Mouse (Mus musculus) CH12.LX (cell line): ENCODE results near the gene Xrra1. TPM values are rescaled to one million over a fixed set of nuclear protein-coding genes. Genes with fewer than 3 reads are reported as not detected.
"Not testable (repeated sequence)": the region's sequence is repeated elsewhere in the genome, so short reads cannot be mapped to it uniquely, and the experiment has no call there.

Experiments
- DNase-seq: peaks from one replicate; pipeline ENCODE4 v3.0.0-alpha.2; 2013; ENCODE audit errors: extremely low read depth
- H3K27ac ChIP-seq: 2 replicates; pipeline ENCODE4 v1.5.1; 2012; ENCODE audit warnings: low read depth, mild to moderate bottlenecking, control low read depth, moderate library complexity; ENCODE audit not compliant: insufficient read depth
- H3K27me3 ChIP-seq: replicated peaks from 2 replicates; pipeline ENCODE3; 2012; ENCODE audit warnings: inconsistent platforms
- H3K36me3 ChIP-seq, 2 experiments: replicated peaks in 1 of 2; 2 replicates each; pipeline versions ENCODE3 to v1.6.1; 2012; ENCODE audit warnings: inconsistent platforms in 1 of 2, low read length in 1 of 2, mild to moderate bottlenecking in 1 of 2, mixed read lengths in 1 of 2, moderate library complexity in 1 of 2; ENCODE audit not compliant: control insufficient read depth in 1 of 2, insufficient read depth in 1 of 2
- H3K4me1 ChIP-seq, 2 experiments: 2 replicates each; pipeline ENCODE4 v1.6.1; 2012; ENCODE audit warnings: inconsistent platforms in 1 of 2, moderate library complexity in 1 of 2; ENCODE audit not compliant: insufficient read depth in 2 of 2, control insufficient read depth in 1 of 2
- H3K4me2 ChIP-seq: 2 replicates; pipeline ENCODE4 v1.6.1; 2012; ENCODE audit warnings: low read depth, mild to moderate bottlenecking, control low read depth; ENCODE audit not compliant: poor library complexity, insufficient read depth, severe bottlenecking
- H3K4me3 ChIP-seq, 3 experiments: fragments of 150-350 bp in 1 of 3; sonication (generic) in 1 of 3; replicated peaks in 1 of 3; 2 replicates each; pipeline versions ENCODE3 to v1.5.1; 2011 to 2012; ENCODE audit warnings: low read depth in 2 of 3, low read length in 2 of 3, mild to moderate bottlenecking in 2 of 3, moderate library complexity in 2 of 3, control low read depth in 1 of 3, improper control_type of control experiment in 1 of 3, inconsistent platforms in 1 of 3, mixed read lengths in 1 of 3; ENCODE audit not compliant: poor library complexity in 1 of 3
- H3K79me2 ChIP-seq: replicated peaks from 2 replicates; pipeline ENCODE4 v1.6.1; 2012; ENCODE audit warnings: mild to moderate bottlenecking, moderate library complexity; ENCODE audit not compliant: control insufficient read depth, poor library complexity, insufficient read depth, severe bottlenecking; ENCODE audit errors: extremely low read depth
- H3K9ac ChIP-seq: 2 replicates; pipeline ENCODE4 v1.6.1; 2012; ENCODE audit warnings: low read depth, mild to moderate bottlenecking, control low read depth, moderate library complexity; ENCODE audit not compliant: insufficient read depth
- H3K9me3 ChIP-seq: replicated peaks from 2 replicates; pipeline ENCODE3; 2012; ENCODE audit warnings: low read length, inconsistent platforms, mixed read lengths
- CTCF ChIP-seq, 2 experiments: IDR thresholded peaks in 1 of 2; conservative IDR thresholded peaks in 1 of 2; 2 replicates each; pipeline ENCODE4 v1.5.1; 2011 to 2012; ENCODE audit warnings: low read depth in 2 of 2, low read length in 2 of 2, improper control_type of control experiment in 1 of 2, inconsistent platforms in 1 of 2, mild to moderate bottlenecking in 1 of 2, moderate library complexity in 1 of 2
- E2F4 ChIP-seq: IDR thresholded peaks from 2 replicates; pipeline ENCODE4 v1.6.1; 2011; ENCODE audit warnings: low read depth, low read length, improper control_type of control experiment; ENCODE audit not compliant: insufficient replicate concordance
- ETS1 ChIP-seq: conservative IDR thresholded peaks from 2 replicates; pipeline ENCODE4 v1.6.1; 2012; ENCODE audit warnings: low read depth, mild to moderate bottlenecking, inconsistent platforms, low read length, improper control_type of control experiment, moderate library complexity
- HCFC1 ChIP-seq: IDR thresholded peaks from 2 replicates; pipeline ENCODE4 v1.6.1; 2012; ENCODE audit warnings: low read depth, mild to moderate bottlenecking, inconsistent platforms, low read length, improper control_type of control experiment
- IRF4 ChIP-seq: IDR thresholded peaks from 2 replicates; pipeline ENCODE4 v1.6.1; 2014; ENCODE audit warnings: low read depth, mild to moderate bottlenecking, inconsistent platforms, low read length, improper control_type of control experiment
- KAT2A ChIP-seq: IDR thresholded peaks from 2 replicates; pipeline ENCODE4 v1.6.1; 2012; ENCODE audit warnings: low read length, improper control_type of control experiment, inconsistent platforms; ENCODE audit not compliant: insufficient replicate concordance
- MAZ ChIP-seq: IDR thresholded peaks from 2 replicates; pipeline ENCODE4 v1.6.1; 2012; ENCODE audit warnings: low read depth, mild to moderate bottlenecking, inconsistent platforms, low read length, improper control_type of control experiment, moderate library complexity
- MEF2A ChIP-seq: IDR thresholded peaks from 2 replicates; pipeline ENCODE4 v1.6.1; 2014; ENCODE audit warnings: low read depth, mild to moderate bottlenecking, inconsistent platforms, low read length, improper control_type of control experiment, borderline replicate concordance
- MXI1 ChIP-seq: IDR thresholded peaks from 2 replicates; pipeline ENCODE4 v1.6.1; 2011; ENCODE audit warnings: mild to moderate bottlenecking, low read depth, low read length, improper control_type of control experiment
- POLR2AphosphoS2 ChIP-seq: IDR thresholded peaks from 2 replicates; pipeline ENCODE4 v1.6.1; 2011; ENCODE audit warnings: low read depth, low read length, improper control_type of control experiment
- RAD21 ChIP-seq: IDR thresholded peaks from 2 replicates; pipeline ENCODE4 v1.6.1; 2011; ENCODE audit warnings: low read depth, mild to moderate bottlenecking, low read length, improper control_type of control experiment, moderate library complexity
- SIN3A ChIP-seq: IDR thresholded peaks from 2 replicates; pipeline ENCODE4 v1.6.1; 2012; ENCODE audit warnings: low read length, improper control_type of control experiment, inconsistent platforms
- SMC3 ChIP-seq: IDR thresholded peaks from 2 replicates; pipeline ENCODE4 v1.6.1; 2011; ENCODE audit warnings: low read depth, low read length, improper control_type of control experiment
- TBP ChIP-seq: conservative IDR thresholded peaks from 2 replicates; pipeline ENCODE4 v1.6.1; 2011; ENCODE audit warnings: low read depth, low read length, improper control_type of control experiment
- TCF12 ChIP-seq: IDR thresholded peaks from 2 replicates; pipeline ENCODE4 v1.6.1; 2014; ENCODE audit warnings: low read depth, mild to moderate bottlenecking, inconsistent platforms, low read length, improper control_type of control experiment
- ZKSCAN1 ChIP-seq: IDR thresholded peaks from 2 replicates; pipeline ENCODE4 v1.6.1; 2012; ENCODE audit warnings: low read depth, inconsistent platforms, low read length, improper control_type of control experiment, borderline replicate concordance
- ZMIZ1 ChIP-seq: IDR thresholded peaks from 2 replicates; pipeline ENCODE4 v1.6.1; 2012; ENCODE audit warnings: low read depth, mild to moderate bottlenecking, inconsistent platforms, low read length, improper control_type of control experiment
- dilution Hi-C: fragments of 300-500 bp; cut with MboI; formaldehyde crosslinking; loops from 2 replicates; pipeline ENCODE4 v1.14.3; 2020; ENCODE audit warnings: low sequenced_read_pairs; ENCODE audit not compliant: extremely low pct_unique_long_range_greater_than_20kb, extremely low pct_ligation_motif_present
- in situ Hi-C: fragments of 300-500 bp; cut with MboI; formaldehyde crosslinking; loops from 3 replicates; pipeline ENCODE4 v1.14.3; 2019; ENCODE audit warnings: low sequenced_read_pairs, low pct_ligation_motif_present, low pct_unique_long_range_greater_than_20kb, mixed read lengths
- polyA plus RNA-seq: library from polyadenylated mRNA; unstranded; fragments of >175 nt; gene quantifications from 2 replicates; pipeline ENCODE4 v1.2.1, GENCODE M21; 2012; ENCODE audit warnings: low read depth; ENCODE audit not compliant: insufficient read length
- total RNA-seq, 2 experiments: library from RNA; depleted of rRNA; stranded (reverse); fragments of 300-350 nt in 1 of 2; fragments of >200 nt in 1 of 2; gene quantifications; 2 replicates each; pipeline ENCODE4 v1.2.3; 2012 to 2014

Gene Xrra1
- total and polyA plus RNA-seq, 3 experiments: 0.17 to 0.59 (median 0.49) TPM

DNA sequence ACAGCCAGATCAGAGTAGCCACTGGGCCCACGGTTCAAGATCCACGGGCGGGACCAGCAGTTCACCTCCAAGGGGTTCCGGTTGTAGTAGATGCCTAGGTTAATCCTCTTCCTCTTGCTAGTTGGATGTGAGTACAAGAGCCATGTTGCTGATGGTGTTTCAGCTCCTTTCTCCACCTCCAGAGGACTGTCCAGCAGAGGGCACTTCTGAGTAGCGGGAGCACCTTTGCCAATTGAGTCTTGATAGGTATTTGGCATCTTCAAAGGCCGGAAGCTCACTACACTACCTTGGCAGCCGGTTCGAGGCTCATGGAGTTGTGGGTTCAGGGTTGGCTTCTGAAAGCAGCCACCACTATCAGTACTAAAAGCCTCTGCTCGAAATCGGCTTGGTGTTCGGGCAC, 45.5 kb upstream of the Xrra1 start:
- Histone ChIP-seq H3K4me1 (peaks cover 0 to 11% of the 10 kb centered on the region in 2 experiments; a peak in 2 of 4 replicates), H3K9me3 (no peaks in the 10 kb centered on the region)
- TF ChIP-seq RAD21 (peak; percentile 67), ZMIZ1 (no peak), MXI1 (no peak), IRF4 (no peak), MAZ (no peak), ETS1 (no peak), POLR2AphosphoS2 (no peak), MEF2A (0 out of 2 replicates have a peak, but pooled peaks have one; percentile 18), TCF12 (no peak), SIN3A (no peak), CTCF (conservative IDR thresholded peaks at IDR 0.05 in 1 of 2, IDR thresholded peaks at IDR 0.05 in 1 of 2; ENCODE audit: low read depth in 2 of 2, low read length in 2 of 2) (peak; percentile 23 to 79; a peak in 3 of 4 replicates), TBP (no peak), E2F4 (no peak), ZKSCAN1 (no peak), HCFC1 (no peak), KAT2A (no peak), SMC3 (peak; percentile 90)
- TF ChIP-seq, all 38 proteins: peak for 4
- no peak overlapping the region for H3K9ac ChIP-seq
- H3K79me2 ChIP-seq: peaks cover 4% of the 10 kb centered on the region; the same call in 1 of the 2 replicates
- H3K4me3 ChIP-seq: no peak overlapping the region
- no peaks in the 10 kb centered on the region for H3K27me3 ChIP-seq
- H3K36me3 ChIP-seq: peaks cover 49 to 66% of the 10 kb centered on the region in 2 experiments
- dilution Hi-C loops: no loop called here
- H3K27ac ChIP-seq: no peak overlapping the region
- DNase-seq: peak; percentile 50
- in situ Hi-C loops: loop anchor here (5.0 kb wide), 1 partner anchor 59 kb away; no protein-coding TSS in a partner anchor
- no peak overlapping the region for H3K4me2 ChIP-seq

DNA sequence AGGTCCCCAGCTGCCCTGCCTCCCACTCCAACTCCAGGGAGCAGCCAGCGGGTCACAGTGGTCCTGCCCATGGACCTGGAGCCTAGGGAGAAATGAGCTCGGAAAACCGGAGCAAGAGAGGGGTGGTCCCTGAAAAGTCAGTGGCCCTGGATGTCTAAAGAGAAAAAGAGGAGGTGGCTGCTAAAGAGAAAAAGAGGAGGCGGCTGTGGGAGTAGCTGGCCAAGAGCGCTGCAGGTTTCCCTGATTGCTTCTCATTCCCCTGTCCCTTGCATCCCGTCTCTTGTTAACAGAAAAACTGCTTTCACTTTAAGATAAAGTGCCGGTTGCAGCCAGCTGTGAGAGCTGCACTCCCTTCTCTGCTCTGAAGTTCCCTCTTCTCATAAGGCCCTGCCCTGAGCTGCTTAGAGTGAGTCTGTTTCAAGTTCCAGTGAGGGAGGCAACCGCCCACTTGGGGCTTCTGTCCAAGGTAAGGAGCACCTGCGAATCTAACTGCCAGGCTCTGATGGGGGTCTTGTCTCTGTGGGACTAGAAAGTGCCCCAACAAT, 40.7 kb upstream of the Xrra1 start:
- DNase-seq, H3K4me2 ChIP-seq, H3K27me3 ChIP-seq, H3K9me3 ChIP-seq, in situ Hi-C loops, dilution Hi-C loops, H3K4me3 ChIP-seq, H3K79me2 ChIP-seq, H3K27ac ChIP-seq, H3K9ac ChIP-seq: not testable (repeated sequence)
- H3K36me3 ChIP-seq: peaks cover 31 to 32% of the 10 kb centered on the region in 2 experiments
- H3K4me1 ChIP-seq: peaks cover 0 to 13% of the 10 kb centered on the region in 2 experiments; a peak in 2 of 4 replicates
